Mouse (Mus musculus): ENCODE measurements around the gene Crip1.
"Not testable (repeated sequence)": the region's sequence is repeated elsewhere in the genome, so short reads cannot be mapped to it uniquely, and the experiment has no call there.

The Crip1 gene

GRCm38 (mm10) chr12:113186326-113187010, 40.4 kb downstream of the Crip1 start:
- no peak for DNase-seq

GRCm38 (mm10) chr12:113187011-113187375, 40.9 kb downstream of the Crip1 start:
- DNase-seq = no peak

- DNase-seq = peak; percentile 90 to 92
These were observed 41.6 kb downstream of the Crip1 start for GRCm38 (mm10) chr12:113187584-113188295.

GRCm38 (mm10) chr12:113188349-113189055, 42.4 kb downstream of the Crip1 start:
- no peak for DNase-seq

GRCm38 (mm10) chr12:113193423-113193822, 47.3 kb downstream of the Crip1 start:
- no peak for DNase-seq

- DNase-seq = not testable (repeated sequence)
These were observed 53.0 kb downstream of the Crip1 start for GRCm38 (mm10) chr12:113199132-113199531.

GRCm38 (mm10) chr12:113201301-113201700, 55.2 kb downstream of the Crip1 start:
- DNase-seq = no peak

GRCm38 (mm10) chr12:113202008-113202407, 55.9 kb downstream of the Crip1 start:
- DNase-seq = no peak
